In genomic region chr15:7198816-7199215, GRCm38 (mm10) we compare ENCODE assay signal across 10 mouse cellular contexts.
DNase-seq lines count a peak whose midpoint lies in the region; TF ChIP-seq lines count a peak whose summit lies in the region.
"Had no signal": no experiment of that assay in that cellular context is flagged by ENCODE, and none has a peak within 500 bp of the region (broad histone marks: within the 10 kb centered on the region; RNA-seq: fewer than 3 reads in every experiment).

No protein-coding gene starts in this region.

- H3K27ac ChIP-seq in hindbrain, embryonic 10.5 days: peak overlapping the region; percentile 19; the same call in 1 of the 2 replicates
- no peak overlapping the region for H3K27ac ChIP-seq in thymus, adult 2 months (ENCODE audit: control insufficient read depth, insufficient read depth, low read length)
- H3K27ac ChIP-seq: macrophage had no signal

- H3K9me3 ChIP-seq in hindbrain, embryonic 10.5 days: no peaks in the 10 kb centered on the region

- no peak overlapping the region for H3K4me3 ChIP-seq in hindbrain, embryonic 10.5 days
- no peak overlapping the region for H3K4me3 ChIP-seq in thymus, adult 2 months (ENCODE audit: control insufficient read depth, insufficient read depth, low read length)

- H3K27me3 ChIP-seq in hindbrain, embryonic 10.5 days (ENCODE audit: insufficient read depth, poor library complexity, severe bottlenecking): no peaks in the 10 kb centered on the region
- no peaks in the 10 kb centered on the region for H3K27me3 ChIP-seq in thymus, adult 2 months (ENCODE audit: control insufficient read depth, insufficient read depth, low read length)
- H3K27me3 ChIP-seq: Patski had no signal

- DNase-seq in left cerebral cortex, adult 11 months (ENCODE audit: low spot score): peak; percentile 24
- DNase-seq in left cerebral cortex, postnatal 36 days (ENCODE audit: low spot score in 2 of 2): no peak
- no peak for DNase-seq in hindbrain, embryonic 10.5 days (ENCODE audit: low spot score)
- peak; percentile 48 to 65 for DNase-seq in left cerebral cortex, postnatal 10 days (ENCODE audit: extremely low spot score in 1 of 2, low spot score in 2 of 2)
- peak; percentile 80 for DNase-seq in retina, postnatal 1 day
- DNase-seq in thymus, adult 2 months: no peak
- DNase-seq in cerebellum, adult 11 months: no peak
- no peak for DNase-seq in heart, adult 8-10 months (ENCODE audit: low spot score)

- no peaks in the 10 kb centered on the region for H3K36me3 ChIP-seq in hindbrain, embryonic 10.5 days
- H3K36me3 ChIP-seq in thymus, adult 2 months (ENCODE audit: control insufficient read depth, insufficient read depth, low read length): no peaks in the 10 kb centered on the region

- intact Hi-C loops in left cerebral cortex, postnatal 36 days (cut with DNase I): no loop called here
- intact Hi-C loops in left cerebral cortex, postnatal 10 days (cut with DNase I): no loop called here

- peaks cover 86% of the 10 kb centered on the region for H3K4me1 ChIP-seq in hindbrain, embryonic 10.5 days (replicated peaks)
- no peaks in the 10 kb centered on the region for H3K4me1 ChIP-seq in thymus, adult 2 months (replicated peaks; ENCODE audit: control insufficient read depth, insufficient read depth, low read length)

- TF ChIP-seq POLR2A in thymus, adult 2 months (IDR thresholded peaks at IDR 0.05; ENCODE audit: control insufficient read depth, extremely low read depth, insufficient read depth, low read length, poor library complexity): no peak

- 44% methylated on average over 2 of the region's 2 CpGs for WGBS in hindbrain, embryonic 10.5 days
- WGBS in thymus, adult 2 months: 74% methylated on average over 2 of the region's 2 CpGs

- TF ChIP-seq CTCF in thymus, adult 2 months (IDR thresholded peaks at IDR 0.05; ENCODE audit: borderline replicate concordance, control insufficient read depth, extremely low read depth, insufficient read depth, low read length, poor library complexity): no peak

Comparison
In these comparisons a context has a peak if more than half of its experiments do, and no peak if none do; other contexts are left out.
1. DNase-seq: peak in left cerebral cortex, adult 11 months (single experiment), left cerebral cortex, postnatal 10 days (2 of 2) and retina, postnatal 1 day (single experiment); none in left cerebral cortex, postnatal 36 days (0 of 2), hindbrain, embryonic 10.5 days (single experiment), thymus, adult 2 months (single experiment), cerebellum, adult 11 months (single experiment) and heart, adult 8-10 months (single experiment).